Mouse (Mus musculus) megakaryocyte, embryonic 14.5 days (primary cell): Measurements from ENCODE around the gene Gdf2.

Source experiments
- FLI1 ChIP-seq: IDR thresholded peaks from 2 replicates; pipeline ENCODE4 v1.6.1; 2012; ENCODE audit warnings: low read length, inconsistent platforms, mixed read lengths
- GATA1 ChIP-seq: IDR thresholded peaks from 3 replicates; pipeline ENCODE4 v1.6.1; 2012; ENCODE audit warnings: mixed read lengths, low read length, inconsistent platforms, borderline replicate concordance

DNA sequence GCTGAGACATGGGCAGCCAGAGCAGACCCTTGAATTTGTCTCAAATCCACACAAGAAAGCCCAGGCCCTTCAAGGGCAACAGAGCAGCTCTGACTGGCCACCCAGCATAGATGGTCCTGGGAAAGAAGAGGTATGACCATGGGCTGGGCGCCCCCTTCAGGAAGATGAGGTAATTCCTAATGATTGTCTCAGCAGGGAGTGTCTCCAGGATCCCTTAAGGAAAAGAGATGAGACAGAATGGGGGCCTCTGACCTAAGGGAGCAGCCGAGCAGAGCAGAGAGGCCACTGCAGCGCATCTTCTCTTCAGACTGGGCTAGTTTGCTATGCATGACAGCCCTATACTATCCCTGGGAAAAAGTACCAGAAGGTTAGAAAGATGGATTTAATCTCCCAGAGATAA is 27.1 kb upstream of the Gdf2 start:
- TF ChIP-seq GATA1 (no peak), FLI1 (no peak)
